Mouse (Mus musculus): Measurements from ENCODE around the gene S100a8. TPM values are rescaled to one million over a fixed set of nuclear protein-coding genes. Genes with fewer than 3 reads are reported as not detected.

S100a8 gene
- 1.4 and 1.7 TPM in 2 replicates for total RNA-seq (2014; rRNA removed)
- 0.54 and 0.90 TPM in 2 replicates for polyA plus RNA-seq (2012; rRNA removed)

- peak; percentile 5 for DNase-seq (ENCODE audit: extremely low read depth, low read depth, low spot score)
- Histone ChIP-seq H3K79me2 (ENCODE audit: control insufficient read depth, insufficient read depth, low read length) (no peaks in the 10 kb centered on the region), H3K36me3 (ENCODE audit: control insufficient read depth, insufficient read depth, low read length) (no peaks in the 10 kb centered on the region), H3K4me1 (ENCODE audit: control insufficient read depth, insufficient read depth, low read length) (no peaks in the 10 kb centered on the region), H3K4me3 (ENCODE audit: insufficient read depth, low read depth, low read length) (no peak within 1 kb of the TSS), H3K27ac (replicated peaks; ENCODE audit: insufficient read depth, low read depth, low read length) (no peak within 1 kb of the TSS), H3K9ac (ENCODE audit: low read depth, low read length) (no peak within 1 kb of the TSS), H3K27me3 (ENCODE audit: control insufficient read depth, insufficient read depth, low read length) (no peaks in the 10 kb centered on the region)
- TF ChIP-seq POLR2A (IDR thresholded peaks at IDR 0.05; ENCODE audit: extremely low read depth, insufficient read depth, low read length) = no peak
- 58% methylated on average over 8 of the region's 8 CpGs for WGBS
Observed at GRCm38 (mm10) chr3:90668846-90669245, at the start of gene S100a8. S100a8 (plus strand) TSS chr3:90668978.

- no peak for TF ChIP-seq POLR2A (IDR thresholded peaks at IDR 0.05; ENCODE audit: extremely low read depth, insufficient read depth, low read length)
- no peak for TF ChIP-seq CTCF (IDR thresholded peaks at IDR 0.05; ENCODE audit: low read depth, low read length)
Observed at GRCm38 (mm10) chr3:90621552-90621951, 47.2 kb upstream of the S100a8 start.

GRCm38 (mm10) chr3:90623435-90624071 is 45.2 kb upstream of the S100a8 start:
- Histone ChIP-seq H3K4me3 (ENCODE audit: insufficient read depth, low read depth, low read length) (no peak overlapping the region), H3K9ac (ENCODE audit: low read depth, low read length) (no peak overlapping the region), H3K79me2 (ENCODE audit: control insufficient read depth, insufficient read depth, low read length) (no peaks in the 10 kb centered on the region), H3K27ac (replicated peaks; ENCODE audit: insufficient read depth, low read depth, low read length) (no peak overlapping the region), H3K4me1 (ENCODE audit: control insufficient read depth, insufficient read depth, low read length) (no peaks in the 10 kb centered on the region), H3K27me3 (ENCODE audit: control insufficient read depth, insufficient read depth, low read length) (no peaks in the 10 kb centered on the region), H3K36me3 (ENCODE audit: control insufficient read depth, insufficient read depth, low read length) (no peaks in the 10 kb centered on the region)
- no peak for TF ChIP-seq CTCF (IDR thresholded peaks at IDR 0.05; ENCODE audit: low read depth, low read length)
- DNase-seq (ENCODE audit: extremely low read depth, low read depth, low spot score) = no peak
- 41% methylated on average over 2 of the region's 2 CpGs for WGBS

More at GRCm38 (mm10) chr3:90621552-90621951, 47.2 kb upstream of the S100a8 start:
- no peak overlapping the region for H3K4me3 ChIP-seq (ENCODE audit: insufficient read depth, low read depth, low read length)
- no peak for DNase-seq (ENCODE audit: extremely low read depth, low read depth, low spot score)
- no peaks in the 10 kb centered on the region for H3K4me1 ChIP-seq (ENCODE audit: control insufficient read depth, insufficient read depth, low read length)
- 53% methylated on average over 7 of the region's 7 CpGs for WGBS
- no peaks in the 10 kb centered on the region for H3K27me3 ChIP-seq (ENCODE audit: control insufficient read depth, insufficient read depth, low read length)
- no peaks in the 10 kb centered on the region for H3K79me2 ChIP-seq (ENCODE audit: control insufficient read depth, insufficient read depth, low read length)
- H3K36me3 ChIP-seq (ENCODE audit: control insufficient read depth, insufficient read depth, low read length) = no peaks in the 10 kb centered on the region
- no peak overlapping the region for H3K9ac ChIP-seq (ENCODE audit: low read depth, low read length)
- H3K27ac ChIP-seq (replicated peaks; ENCODE audit: insufficient read depth, low read depth, low read length) = no peak overlapping the region

- 83% methylated on average over 5 of the region's 5 CpGs for WGBS
- H3K4me1 ChIP-seq (ENCODE audit: control insufficient read depth, insufficient read depth, low read length) = no peaks in the 10 kb centered on the region
- TF ChIP-seq POLR2A (IDR thresholded peaks at IDR 0.05; ENCODE audit: extremely low read depth, insufficient read depth, low read length) (no peak), CTCF (IDR thresholded peaks at IDR 0.05; ENCODE audit: low read depth, low read length) (no peak)
Observed at GRCm38 (mm10) chr3:90625496-90625895, 43.3 kb upstream of the S100a8 start.

GRCm38 (mm10) chr3:90626266-90627021 is 42.3 kb upstream of the S100a8 start:
- Histone ChIP-seq H3K9ac (ENCODE audit: low read depth, low read length) (no peak overlapping the region), H3K36me3 (ENCODE audit: control insufficient read depth, insufficient read depth, low read length) (no peaks in the 10 kb centered on the region), H3K27me3 (ENCODE audit: control insufficient read depth, insufficient read depth, low read length) (no peaks in the 10 kb centered on the region), H3K27ac (replicated peaks; ENCODE audit: insufficient read depth, low read depth, low read length) (no peak overlapping the region), H3K4me1 (ENCODE audit: control insufficient read depth, insufficient read depth, low read length) (no peaks in the 10 kb centered on the region), H3K79me2 (ENCODE audit: control insufficient read depth, insufficient read depth, low read length) (no peaks in the 10 kb centered on the region), H3K4me3 (ENCODE audit: insufficient read depth, low read depth, low read length) (no peak overlapping the region)
- DNase-seq (ENCODE audit: extremely low read depth, low read depth, low spot score) = no peak
- no peak for TF ChIP-seq POLR2A (IDR thresholded peaks at IDR 0.05; ENCODE audit: extremely low read depth, insufficient read depth, low read length)
- TF ChIP-seq CTCF (IDR thresholded peaks at IDR 0.05; ENCODE audit: low read depth, low read length) = no peak
- 69% methylated on average over 9 of the region's 9 CpGs for WGBS

More at GRCm38 (mm10) chr3:90625496-90625895, 43.3 kb upstream of the S100a8 start:
- no peaks in the 10 kb centered on the region for H3K36me3 ChIP-seq (ENCODE audit: control insufficient read depth, insufficient read depth, low read length)
- no peak overlapping the region for H3K9ac ChIP-seq (ENCODE audit: low read depth, low read length)
- no peak overlapping the region for H3K27ac ChIP-seq (replicated peaks; ENCODE audit: insufficient read depth, low read depth, low read length)
- no peak for DNase-seq (ENCODE audit: extremely low read depth, low read depth, low spot score)
- no peaks in the 10 kb centered on the region for H3K79me2 ChIP-seq (ENCODE audit: control insufficient read depth, insufficient read depth, low read length)
- no peaks in the 10 kb centered on the region for H3K27me3 ChIP-seq (ENCODE audit: control insufficient read depth, insufficient read depth, low read length)
- H3K4me3 ChIP-seq (ENCODE audit: insufficient read depth, low read depth, low read length) = no peak overlapping the region

- no peak overlapping the region for H3K9ac ChIP-seq (ENCODE audit: low read depth, low read length)
- no peaks in the 10 kb centered on the region for H3K79me2 ChIP-seq (ENCODE audit: control insufficient read depth, insufficient read depth, low read length)
- H3K27ac ChIP-seq (replicated peaks; ENCODE audit: insufficient read depth, low read depth, low read length) = no peak overlapping the region
- no peaks in the 10 kb centered on the region for H3K4me1 ChIP-seq (ENCODE audit: control insufficient read depth, insufficient read depth, low read length)
- no peaks in the 10 kb centered on the region for H3K27me3 ChIP-seq (ENCODE audit: control insufficient read depth, insufficient read depth, low read length)
- no peak for DNase-seq (ENCODE audit: extremely low read depth, low read depth, low spot score)
- no peak overlapping the region for H3K4me3 ChIP-seq (ENCODE audit: insufficient read depth, low read depth, low read length)
- WGBS = 79% methylated on average over 5 of the region's 5 CpGs
- H3K36me3 ChIP-seq (ENCODE audit: control insufficient read depth, insufficient read depth, low read length) = no peaks in the 10 kb centered on the region
- TF ChIP-seq CTCF (IDR thresholded peaks at IDR 0.05; ENCODE audit: low read depth, low read length) (no peak), POLR2A (IDR thresholded peaks at IDR 0.05; ENCODE audit: extremely low read depth, insufficient read depth, low read length) (no peak)
Observed at GRCm38 (mm10) chr3:90627366-90627765, 41.4 kb upstream of the S100a8 start.
